Mouse (Mus musculus) lung, postnatal 0 days (tissue): ENCODE data around the gene Zfp385a.

Experiments used
- CTCF ChIP-seq: IDR thresholded peaks from 2 replicates; pipeline ENCODE4 v1.5.1; 2016; ENCODE audit warnings: antibody characterized with exemption, mild to moderate bottlenecking
- EP300 ChIP-seq: IDR thresholded peaks from 2 replicates; pipeline ENCODE4 v1.6.1; 2016; ENCODE audit warnings: antibody characterized with exemption, mild to moderate bottlenecking, control low read depth

- no peak for TF ChIP-seq CTCF
- no peak for TF ChIP-seq EP300
Measured at GRCm38 (mm10) chr15:103268903-103269302, 71.0 kb downstream of the Zfp385a start.
